Mouse (Mus musculus) heart, adult 2 months (tissue): ENCODE measurements around the gene Gon7.

ENCODE experiments used
- CTCF ChIP-seq: fragments of 200-600 bp; IDR thresholded peaks from 2 replicates; pipeline ENCODE4 v1.8.1; 2022; ENCODE audit warnings: antibody characterized with exemption, mild to moderate bottlenecking, moderate library complexity
- POLR2A ChIP-seq: fragments of 200-500 bp; IDR thresholded peaks from 2 replicates; pipeline ENCODE4 v1.6.1; 2011; ENCODE audit warnings: mild to moderate bottlenecking, low read depth, low read length, control low read depth; ENCODE audit not compliant: insufficient read depth

GRCm38 (mm10) chr12:102719552-102720315, 37.9 kb downstream of the Gon7 start:
- TF ChIP-seq POLR2A (no peak), CTCF (peak; percentile 86)
